Mouse (Mus musculus) duodenum, adult 2 months (tissue): ENCODE data around the gene Lhfpl1. TPM values are rescaled to one million over a fixed set of nuclear protein-coding genes. Genes with fewer than 3 reads are reported as not detected.

Experiments used
- polyA plus RNA-seq: library from polyadenylated mRNA; depleted of rRNA; stranded (reverse); fragments of >200 nt; gene quantifications from 2 replicates; pipeline ENCODE4 v1.2.3, GENCODE M21; 2012; ENCODE audit warnings: low replicate concordance; rRNA removed

The Lhfpl1 gene
- polyA plus RNA-seq: 0.08 TPM in 1 of 2 replicates, not detected in the other

GRCm38 (mm10) chrX:145348377-145349203 lies at the start of gene Lhfpl1:
TSS of gene Lhfpl1 (minus strand) at chrX:145349089.

Other genes with a start within 250 kb of the Lhfpl1 start
- 4.0 and 9.2 TPM in 2 replicates for gene Amot, start 156.1 kb upstream of the Lhfpl1 start, polyA plus RNA-seq